Comparison of ENCODE assay signal across 8 mouse cellular contexts in the genomic region with DNA sequence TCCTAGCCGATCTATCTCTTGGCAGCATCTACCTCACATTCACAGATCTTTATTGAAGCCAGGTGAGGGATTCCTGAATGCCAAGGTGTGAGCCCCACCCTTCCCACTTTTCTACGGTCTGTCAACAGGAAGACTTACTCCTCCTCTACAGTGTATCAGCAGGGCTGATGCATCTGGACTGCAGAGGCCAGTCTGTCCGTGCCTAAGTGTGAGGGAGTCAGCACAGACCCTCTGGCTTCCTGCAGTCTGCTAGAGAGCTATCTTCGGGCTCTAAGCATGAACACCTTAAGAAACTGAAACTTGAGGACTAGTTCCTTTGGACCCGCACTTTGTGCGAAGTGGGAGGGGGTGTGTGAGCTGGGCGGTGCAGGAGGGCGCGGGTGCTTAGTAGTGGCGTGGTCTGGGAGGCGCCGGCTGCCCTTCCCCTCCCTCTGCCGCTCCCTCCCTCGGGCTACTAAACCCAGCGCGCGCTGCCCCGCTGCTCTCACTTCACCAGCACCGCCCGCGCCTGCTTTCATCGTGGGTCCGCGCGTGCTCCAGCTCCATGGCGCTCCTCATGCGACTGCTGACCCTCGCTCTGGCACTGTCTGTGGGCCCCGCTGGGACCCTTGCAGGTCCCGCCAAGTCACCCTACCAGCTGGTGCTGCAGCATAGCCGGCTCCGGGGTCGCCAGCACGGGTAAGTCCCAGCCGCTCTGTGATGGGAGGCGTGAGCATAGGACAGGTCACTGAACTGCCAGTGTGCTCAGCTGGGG. TPM values are rescaled to one million over a fixed set of nuclear protein-coding genes. Genes with fewer than 3 reads are reported as not detected.
DNase-seq lines count a peak whose midpoint lies in the region; ATAC-seq lines count a peak whose summit lies in the region.

TSS of gene Tgfbi (plus strand) at position 421 of the 754 bp plus-strand sequence.

- ATAC-seq in embryonic facial prominence, embryonic 14.5 days (ENCODE audit: low read depth) = peak; percentile 75
- ATAC-seq in heart, embryonic 11.5 days (replicated peaks; ENCODE audit: insufficient number of reproducible peaks, low FRiP score, low TSS enrichment) = peak; percentile 36; the same call in 1 of the 2 replicates
- ATAC-seq in kidney, embryonic 15.5 days (replicated peaks; ENCODE audit: low FRiP score) = peak; percentile 70

- peak within 1 kb of the TSS; percentile 55 for H3K4me3 ChIP-seq in embryonic facial prominence, embryonic 14.5 days (ENCODE audit: low read depth, low read length)
- H3K4me3 ChIP-seq in heart, embryonic 11.5 days (ENCODE audit: low read depth, low read length) = peak within 1 kb of the TSS; percentile 59
- H3K4me3 ChIP-seq in kidney, embryonic 15.5 days (replicated peaks) = peak within 1 kb of the TSS; percentile 63

- H3K27ac ChIP-seq in embryonic facial prominence, embryonic 14.5 days (replicated peaks; ENCODE audit: low read depth, low read length) = 0 out of 2 replicates have a peak within 1 kb of the TSS, but pooled peaks have one; percentile 25
- H3K27ac ChIP-seq in heart, embryonic 11.5 days (ENCODE audit: low read depth, low read length) = 0 out of 2 replicates have a peak within 1 kb of the TSS, but pooled peaks have one; percentile 18
- peak within 1 kb of the TSS; percentile 49 for H3K27ac ChIP-seq in kidney, embryonic 15.5 days

- H3K36me3 ChIP-seq in embryonic facial prominence, embryonic 14.5 days (ENCODE audit: control insufficient read depth, insufficient read depth, low read length) = no peaks in the 10 kb centered on the region
- no peaks in the 10 kb centered on the region for H3K36me3 ChIP-seq in heart, embryonic 11.5 days (ENCODE audit: control insufficient read depth, insufficient read depth, low read length)
- H3K36me3 ChIP-seq in kidney, embryonic 15.5 days = no peaks in the 10 kb centered on the region

- peak; percentile 6 for DNase-seq in thymus, postnatal 14 days
- DNase-seq in thymus, postnatal 25 days = no peak
- peak; percentile 81 for DNase-seq in embryonic facial prominence, embryonic 14.5 days (ENCODE audit: low spot score)
- peak; percentile 82 for DNase-seq in lung, postnatal 10 days
- DNase-seq in ovary, postnatal 10 days (ENCODE audit: low spot score) = peak; percentile 57
- no peak for DNase-seq in layer of hippocampus, adult 9-10 months (ENCODE audit: low spot score)

- WGBS in embryonic facial prominence, embryonic 14.5 days = 2% methylated on average over 19 of the region's 36 CpGs
- WGBS in heart, embryonic 11.5 days (ENCODE audit: insufficient replicate concordance) = 2% methylated on average over 34 of the region's 36 CpGs
- WGBS in kidney, embryonic 15.5 days = 2% methylated on average over 36 of the region's 36 CpGs

- H3K9me3 ChIP-seq in embryonic facial prominence, embryonic 14.5 days (ENCODE audit: control insufficient read depth, low read length) = no peaks in the 10 kb centered on the region
- H3K9me3 ChIP-seq in heart, embryonic 11.5 days (replicated peaks; ENCODE audit: control insufficient read depth, low read length) = no peaks in the 10 kb centered on the region
- H3K9me3 ChIP-seq in kidney, embryonic 15.5 days (replicated peaks) = no peaks in the 10 kb centered on the region

- peaks cover 60% of the 10 kb centered on the region for H3K4me1 ChIP-seq in embryonic facial prominence, embryonic 14.5 days (ENCODE audit: control insufficient read depth, insufficient read depth, low read length)
- peaks cover 37% of the 10 kb centered on the region for H3K4me1 ChIP-seq in heart, embryonic 11.5 days (ENCODE audit: control insufficient read depth, insufficient read depth, low read length)
- peaks cover 83% of the 10 kb centered on the region for H3K4me1 ChIP-seq in kidney, embryonic 15.5 days

- H3K27me3 ChIP-seq in embryonic facial prominence, embryonic 14.5 days (replicated peaks; ENCODE audit: control insufficient read depth, insufficient read depth, low read length) = no peaks in the 10 kb centered on the region
- H3K27me3 ChIP-seq in heart, embryonic 11.5 days (ENCODE audit: control insufficient read depth, insufficient read depth, low read length) = peaks cover 12% of the 10 kb centered on the region
- H3K27me3 ChIP-seq in kidney, embryonic 15.5 days = peaks cover 24% of the 10 kb centered on the region; the same call in 1 of the 2 replicates

- peak within 1 kb of the TSS; percentile 98 for H3K4me2 ChIP-seq in embryonic facial prominence, embryonic 14.5 days (ENCODE audit: low read depth, low read length)
- peak within 1 kb of the TSS; percentile 97 for H3K4me2 ChIP-seq in heart, embryonic 11.5 days
- H3K4me2 ChIP-seq in kidney, embryonic 15.5 days = peak within 1 kb of the TSS; percentile 97

- peak within 1 kb of the TSS; percentile 76 for H3K9ac ChIP-seq in embryonic facial prominence, embryonic 14.5 days (ENCODE audit: low read depth, low read length)
- peak within 1 kb of the TSS; percentile 78 for H3K9ac ChIP-seq in heart, embryonic 11.5 days (ENCODE audit: low read depth, low read length)
- peak within 1 kb of the TSS; percentile 75 for H3K9ac ChIP-seq in kidney, embryonic 15.5 days

RNA-seq across cellular contexts. Expression of gene Tgfbi, which starts in this region (rescaled TPM):
- 60.1 and 79.9 TPM in 2 replicates for polyA plus RNA-seq in embryonic facial prominence, embryonic 14.5 days (2014; fragmentation: Nextera tagmentation; extraction: Ambion mirVana)
- 65.0 and 94.5 TPM in 2 replicates for polyA plus RNA-seq in heart, embryonic 11.5 days (2014; fragmentation: Nextera tagmentation; extraction: Ambion mirVana)
- polyA plus RNA-seq in kidney, embryonic 15.5 days (2015; fragmentation: Nextera tagmentation; extraction: Ambion mirVana) = 121 and 135 TPM in 2 replicates

Comparison
In these comparisons a context has a peak if more than half of its experiments do, and no peak if none do; other contexts are left out.
1. DNase-seq: peak in thymus, postnatal 14 days (single experiment), embryonic facial prominence, embryonic 14.5 days (single experiment), lung, postnatal 10 days (single experiment) and ovary, postnatal 10 days (single experiment); none in thymus, postnatal 25 days (single experiment) and layer of hippocampus, adult 9-10 months (single experiment).
2. Peak in every context shown above with its lines, with median percentiles within 50 percentile points of each other: ATAC-seq, H3K27ac ChIP-seq, H3K4me2 ChIP-seq, H3K4me3 ChIP-seq and H3K9ac ChIP-seq.